Mouse (Mus musculus) hindbrain, embryonic 11.5 days (tissue): ENCODE data around the gene Noxo1. TPM values are rescaled to one million over a fixed set of nuclear protein-coding genes. Genes with fewer than 3 reads are reported as not detected.
"Not testable (repeated sequence)": the region's sequence is repeated elsewhere in the genome, so short reads cannot be mapped to it uniquely, and the experiment has no call there.

Experiments
- ATAC-seq: fragments of 200-750 bp; cut with Nextera tagmentation; 2 replicates; pipeline ENCODE4 v1.8.0; 2017; ENCODE audit warnings: mild to moderate bottlenecking, moderate TSS enrichment, moderate library complexity; ENCODE audit not compliant: low FRiP score
- DNase-seq: peaks from one replicate; pipeline ENCODE4 v3.0.0-alpha.2; 2015; ENCODE audit warnings: low spot score
- H3K27ac ChIP-seq: fragments of 300-500 bp; sonication (generic); 2 replicates; pipeline ENCODE4 v1.5.1; 2014; ENCODE audit warnings: mild to moderate bottlenecking, low read depth, low read length
- H3K27me3 ChIP-seq: fragments of 300-500 bp; sonication (generic); 2 replicates; pipeline ENCODE4 v1.6.1; 2014; ENCODE audit warnings: mild to moderate bottlenecking, low read length, moderate library complexity, mixed read lengths; ENCODE audit not compliant: control insufficient read depth, insufficient read depth
- H3K36me3 ChIP-seq: fragments of 300-500 bp; sonication (generic); 2 replicates; pipeline ENCODE4 v1.6.1; 2014; ENCODE audit warnings: mild to moderate bottlenecking, low read length, moderate library complexity, mixed read lengths; ENCODE audit not compliant: control insufficient read depth, insufficient read depth
- H3K4me1 ChIP-seq: fragments of 300-500 bp; sonication (generic); replicated peaks from 2 replicates; pipeline ENCODE4 v1.6.1; 2014; ENCODE audit warnings: low read length, mixed read lengths; ENCODE audit not compliant: control insufficient read depth, insufficient read depth
- H3K4me2 ChIP-seq: fragments of 300-500 bp; sonication (generic); replicated peaks from 2 replicates; pipeline ENCODE4 v1.6.1; 2014; ENCODE audit warnings: mild to moderate bottlenecking, low read depth, low read length
- H3K4me3 ChIP-seq: fragments of 300-500 bp; sonication (generic); 2 replicates; pipeline ENCODE4 v1.5.1; 2014; ENCODE audit warnings: low read depth, low read length
- H3K9ac ChIP-seq: fragments of 300-500 bp; sonication (generic); 2 replicates; pipeline ENCODE4 v1.6.1; 2014; ENCODE audit warnings: low read depth, low read length
- H3K9me3 ChIP-seq: fragments of 300-500 bp; sonication (generic); 2 replicates; pipeline ENCODE4 v1.6.1; 2016; ENCODE audit warnings: low read length; ENCODE audit not compliant: control insufficient read depth
- WGBS: fragments of 180-500 bp; shearing (Covaris S2); extraction: QIAGEN DNeasy Blood & Tissue Kit; methylation state at CpG from one replicate; pipeline ENCODE4 v1.1.7; 2014; 5-methylcytosine and 5-hydroxymethylcytosine counted together
- polyA plus RNA-seq: library from polyadenylated mRNA; unstranded; fragments of >200 nt; fragmentation: Nextera tagmentation; extraction: Ambion mirVana; gene quantifications from 2 replicates; pipeline ENCODE4 v1.2.1, GENCODE M21; 2014

Noxo1 gene
- polyA plus RNA-seq, 1 experiment from 2014 or later: 1.5 TPM

DNA sequence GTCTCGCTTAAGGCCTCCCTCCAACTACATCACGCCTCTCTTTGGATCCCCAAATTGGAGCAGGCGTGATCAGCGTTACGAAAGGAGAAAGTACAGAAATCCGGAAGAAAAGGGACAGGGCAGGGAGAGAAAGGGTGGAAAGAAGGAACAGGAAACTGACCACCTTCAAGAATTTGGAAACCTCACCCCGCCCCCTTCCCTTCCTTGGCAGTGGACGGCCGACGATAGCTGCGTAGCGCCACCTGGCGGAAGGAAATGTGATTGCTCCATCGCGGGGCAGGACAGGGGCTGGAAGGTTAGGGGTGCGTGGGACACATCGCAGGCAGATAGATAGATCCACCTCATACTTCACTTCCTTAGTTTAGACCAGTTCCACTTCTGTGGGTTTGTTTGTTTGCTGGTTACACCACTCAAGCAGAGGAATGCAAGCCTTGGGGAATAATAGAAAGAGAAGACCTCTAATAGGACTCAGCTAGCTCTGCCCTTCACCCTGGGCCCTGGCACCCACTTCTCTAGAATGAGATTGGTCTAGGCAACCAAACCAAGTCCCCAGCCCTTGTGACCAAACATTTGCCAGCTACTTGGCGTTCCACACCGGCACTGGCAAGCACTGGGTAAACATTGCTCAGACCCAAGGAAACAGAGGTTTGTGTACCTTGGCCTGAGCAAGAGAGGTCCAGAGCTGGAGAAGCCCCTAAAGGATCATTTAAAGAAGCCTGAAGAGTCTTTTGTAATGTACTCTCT is 41.9 kb upstream of the Noxo1 start:
- H3K4me3 ChIP-seq: no peak overlapping the region
- no peaks in the 10 kb centered on the region for H3K9me3 ChIP-seq
- H3K9ac ChIP-seq: no peak overlapping the region
- H3K27ac ChIP-seq: no peak overlapping the region
- 4% methylated on average over 19 of the region's 19 CpGs for WGBS
- H3K36me3 ChIP-seq: no peaks in the 10 kb centered on the region
- ATAC-seq: peak; percentile 70
- DNase-seq: peak; percentile 93
- peaks cover 8% of the 10 kb centered on the region; the same call in 1 of the 2 replicates for H3K4me1 ChIP-seq
- H3K27me3 ChIP-seq: peaks cover 37% of the 10 kb centered on the region
- H3K4me2 ChIP-seq: peak overlapping the region; percentile 20

GRCm38 (mm10) chr17:24654969-24655368 is 41.1 kb upstream of the Noxo1 start:
- Histone ChIP-seq H3K4me3 (no peak overlapping the region), H3K4me2 (no peak overlapping the region), H3K4me1 (peaks cover 3% of the 10 kb centered on the region; the same call in 1 of the 2 replicates), H3K27ac (no peak overlapping the region), H3K36me3 (no peaks in the 10 kb centered on the region), H3K9ac (no peak overlapping the region), H3K27me3 (peaks cover 37% of the 10 kb centered on the region), H3K9me3 (no peaks in the 10 kb centered on the region)
- ATAC-seq (no peak), DNase-seq (no peak)
- 78% methylated on average over 4 of the region's 4 CpGs for WGBS

DNA sequence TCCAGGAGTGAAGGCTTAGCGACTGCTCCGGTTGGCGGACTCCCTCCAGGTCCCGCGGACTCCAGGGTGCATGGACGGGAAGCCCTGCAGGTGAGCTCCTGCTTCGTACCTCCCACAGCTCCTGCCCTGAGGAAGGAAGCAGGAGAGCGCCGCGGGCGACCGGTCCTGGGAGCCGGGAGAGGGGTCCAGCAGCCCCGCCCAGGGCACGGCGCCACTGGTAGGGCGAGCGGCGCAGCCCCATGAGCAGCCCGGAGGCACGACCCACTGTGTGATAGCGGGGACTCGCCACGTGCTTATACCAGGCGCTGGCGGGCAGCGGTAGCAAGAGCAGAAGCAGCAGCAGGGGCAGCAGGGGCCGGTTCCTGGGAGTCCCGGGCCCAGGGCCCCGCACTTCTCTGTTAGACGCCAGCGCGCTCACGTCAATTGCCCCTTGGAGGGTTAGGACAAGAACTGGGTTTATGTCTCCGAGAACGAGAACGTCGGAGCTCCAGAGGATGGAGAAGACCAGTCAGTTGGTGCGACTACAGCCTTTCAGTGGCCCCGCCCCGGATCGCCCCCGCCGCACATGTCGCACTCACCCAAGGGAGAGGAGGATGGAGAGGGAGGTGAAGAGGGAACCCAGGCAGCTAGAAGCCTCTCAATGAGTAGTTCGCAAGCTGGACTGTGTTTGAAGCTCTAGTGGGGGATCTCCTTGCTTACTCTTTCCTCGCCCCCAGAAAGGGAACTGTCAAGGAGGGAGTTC is 37.8 kb upstream of the Noxo1 start, which contains the start of gene Npw:
Gene Npw, minus strand, starts transcription at position 441 of the 742 bp plus-strand sequence.
- no peak within 1 kb of the TSS for H3K27ac ChIP-seq
- H3K4me2 ChIP-seq: peak within 1 kb of the TSS; percentile 48
- H3K4me3 ChIP-seq: peak within 1 kb of the TSS; percentile 30
- no peaks in the 10 kb centered on the region for H3K36me3 ChIP-seq
- H3K9me3 ChIP-seq: no peaks in the 10 kb centered on the region
- peak within 1 kb of the TSS; percentile 37; the same call in 1 of the 2 replicates for H3K9ac ChIP-seq
- peaks cover 29% of the 10 kb centered on the region for H3K27me3 ChIP-seq
- ATAC-seq (no peak), DNase-seq (peak; percentile 47)
- under 1% methylated on average over 47 of the region's 47 CpGs for WGBS
- H3K4me1 ChIP-seq: peaks cover 3% of the 10 kb centered on the region; the same call in 1 of the 2 replicates

DNA sequence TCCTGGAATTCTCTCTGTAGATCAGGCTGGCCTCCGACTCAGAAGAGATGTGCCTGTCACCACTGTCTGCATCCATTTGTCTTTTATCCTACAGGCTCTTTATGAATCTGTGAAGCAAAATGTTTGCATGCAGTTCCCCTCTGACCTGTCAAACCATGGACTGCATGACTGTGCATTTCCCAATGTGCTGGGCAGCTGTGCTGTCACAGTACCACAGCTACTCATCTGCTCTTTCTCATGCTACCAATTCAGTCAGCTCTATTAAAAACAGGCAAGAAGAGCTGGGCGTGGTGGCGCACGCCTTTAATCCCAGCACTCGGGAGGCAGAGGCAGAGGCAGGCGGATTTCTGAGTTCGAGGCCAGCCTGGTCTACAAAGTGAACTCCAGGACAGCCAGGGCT is 29.0 kb upstream of the Noxo1 start:
- not testable (repeated sequence) for H3K36me3 ChIP-seq, H3K9ac ChIP-seq, H3K4me3 ChIP-seq, H3K4me1 ChIP-seq, H3K9me3 ChIP-seq, H3K27me3 ChIP-seq, H3K4me2 ChIP-seq, H3K27ac ChIP-seq, DNase-seq, ATAC-seq
- 63% methylated on average over 7 of the region's 7 CpGs for WGBS

DNA sequence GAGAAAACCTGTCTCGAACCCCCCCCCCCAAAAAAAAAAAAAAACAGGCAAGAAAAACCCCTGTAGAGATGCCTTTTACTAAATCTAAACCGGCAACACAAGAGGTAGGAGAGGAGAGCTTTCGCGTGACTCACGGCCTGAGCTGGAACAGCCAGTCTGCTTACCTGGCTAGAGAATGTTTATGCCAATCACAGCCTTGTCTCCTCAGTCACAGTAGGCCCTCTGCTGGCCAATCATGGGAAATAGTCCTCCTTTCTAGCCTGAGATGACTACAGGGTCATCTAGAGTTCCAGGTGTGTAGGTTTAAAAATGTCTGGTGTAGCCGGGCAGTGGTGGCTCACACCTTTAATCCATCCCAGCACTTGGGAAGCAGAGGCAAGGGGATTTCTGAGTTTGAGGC is 28.6 kb upstream of the Noxo1 start:
- H3K27ac ChIP-seq: no peak overlapping the region
- WGBS: 41% methylated on average over 6 of the region's 6 CpGs
- H3K4me3 ChIP-seq: no peak overlapping the region
- peak; percentile 57 for DNase-seq
- H3K36me3 ChIP-seq: no peaks in the 10 kb centered on the region
- no peak overlapping the region for H3K4me2 ChIP-seq
- H3K9me3 ChIP-seq: no peaks in the 10 kb centered on the region
- no peak overlapping the region for H3K9ac ChIP-seq
- H3K4me1 ChIP-seq: peaks cover 3% of the 10 kb centered on the region
- no peak for ATAC-seq
- H3K27me3 ChIP-seq: no peaks in the 10 kb centered on the region

DNA sequence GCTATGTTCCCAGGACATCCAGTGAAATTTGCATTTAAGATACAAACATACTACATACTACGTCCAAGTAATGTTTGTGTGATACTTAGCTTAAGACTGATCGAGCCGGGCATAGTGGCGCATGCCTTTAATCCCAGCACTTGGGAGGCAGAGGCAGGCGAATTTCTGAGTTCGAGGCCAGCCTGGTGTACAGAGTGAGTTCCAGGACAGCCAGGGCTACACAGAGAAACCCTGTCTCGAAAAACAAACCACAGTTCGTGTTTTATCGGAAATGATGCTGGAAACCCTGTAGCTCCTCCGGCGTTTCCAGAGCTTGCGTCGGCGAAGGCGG is 26.9 kb upstream of the Noxo1 start:
- not testable (repeated sequence) for ATAC-seq, H3K27me3 ChIP-seq, H3K36me3 ChIP-seq, H3K4me1 ChIP-seq, H3K9me3 ChIP-seq, DNase-seq
- H3K4me3 ChIP-seq: peak overlapping the region; percentile 100
- peak overlapping the region; percentile 75 for H3K4me2 ChIP-seq
- H3K9ac ChIP-seq: peak overlapping the region; percentile 96
- WGBS: 12% methylated on average over 15 of the region's 15 CpGs
- H3K27ac ChIP-seq: peak overlapping the region; percentile 47; the same call in 1 of the 2 replicates

GRCm38 (mm10) chr17:24669545-24670245 is 26.3 kb upstream of the Noxo1 start, which contains the start of gene Zfp598:
TSS of gene Zfp598 (plus strand) at chr17:24669687.
- H3K36me3 ChIP-seq: no peaks in the 10 kb centered on the region
- peak within 1 kb of the TSS; percentile 82 for H3K27ac ChIP-seq
- H3K27me3 ChIP-seq: no peaks in the 10 kb centered on the region
- no peaks in the 10 kb centered on the region for H3K9me3 ChIP-seq
- peaks cover 3% of the 10 kb centered on the region for H3K4me1 ChIP-seq
- WGBS: under 1% methylated on average over 70 of the region's 80 CpGs
- DNase-seq (peak; percentile 97), ATAC-seq (peak; percentile 99)
- H3K4me3 ChIP-seq: peak within 1 kb of the TSS; percentile 100
- peak within 1 kb of the TSS; percentile 75 for H3K4me2 ChIP-seq
- H3K9ac ChIP-seq: peak within 1 kb of the TSS; percentile 96

GRCm38 (mm10) chr17:24670246-24670844 is 25.7 kb upstream of the Noxo1 start:
- peak overlapping the region; percentile 96 for H3K9ac ChIP-seq
- ATAC-seq (no peak), DNase-seq (no peak)
- no peaks in the 10 kb centered on the region for H3K9me3 ChIP-seq
- peaks cover 3% of the 10 kb centered on the region for H3K4me1 ChIP-seq
- H3K4me2 ChIP-seq: peak overlapping the region; percentile 75
- no peaks in the 10 kb centered on the region for H3K36me3 ChIP-seq
- WGBS: 14% methylated on average over 8 of the region's 8 CpGs
- H3K27me3 ChIP-seq: no peaks in the 10 kb centered on the region
- peak overlapping the region; percentile 100 for H3K4me3 ChIP-seq
- H3K27ac ChIP-seq: peak overlapping the region; percentile 82; the same call in 1 of the 2 replicates
